Mouse (Mus musculus) midbrain, embryonic 14.5 days (tissue): Measurements from ENCODE around the gene Zmynd8. TPM values are rescaled to one million over a fixed set of nuclear protein-coding genes. Genes with fewer than 3 reads are reported as not detected.

ENCODE experiments used
- ATAC-seq: fragments of 200-750 bp; cut with Nextera tagmentation; 2 replicates; pipeline ENCODE4 v1.8.0; 2017; ENCODE audit warnings: moderate number of reproducible peaks, moderate library complexity; ENCODE audit not compliant: low FRiP score, low TSS enrichment
- DNase-seq: peaks from one replicate; pipeline ENCODE4 v3.0.0-alpha.2; 2015
- H3K27ac ChIP-seq: fragments of 300-500 bp; sonication (generic); replicated peaks from 2 replicates; pipeline ENCODE4 v1.5.1; 2014; ENCODE audit warnings: mild to moderate bottlenecking, low read depth, low read length, moderate library complexity
- H3K27me3 ChIP-seq: fragments of 300-500 bp; sonication (generic); 2 replicates; pipeline ENCODE4 v1.6.1; 2014; ENCODE audit warnings: low read length, control low read depth, mixed read lengths; ENCODE audit not compliant: control insufficient read depth, insufficient read depth
- H3K36me3 ChIP-seq: fragments of 300-500 bp; sonication (generic); 2 replicates; pipeline ENCODE4 v1.6.1; 2014; ENCODE audit warnings: low read length, control low read depth; ENCODE audit not compliant: control insufficient read depth, insufficient read depth
- H3K4me1 ChIP-seq: fragments of 300-500 bp; sonication (generic); 2 replicates; pipeline ENCODE4 v1.6.1; 2014; ENCODE audit warnings: mild to moderate bottlenecking, antibody characterized with exemption, low read length, control low read depth; ENCODE audit not compliant: control insufficient read depth, insufficient read depth
- H3K4me2 ChIP-seq: fragments of 300-500 bp; sonication (generic); 2 replicates; pipeline ENCODE4 v1.6.1; 2014; ENCODE audit warnings: mild to moderate bottlenecking, low read length, moderate library complexity
- H3K4me3 ChIP-seq: fragments of 300-500 bp; sonication (generic); replicated peaks from 2 replicates; pipeline ENCODE4 v1.5.1; 2014; ENCODE audit warnings: low read depth, low read length
- H3K9ac ChIP-seq: fragments of 300-500 bp; sonication (generic); replicated peaks from 2 replicates; pipeline ENCODE4 v1.6.1; 2014; ENCODE audit warnings: mild to moderate bottlenecking, low read length, moderate library complexity
- H3K9me3 ChIP-seq: fragments of 300-500 bp; sonication (generic); 2 replicates; pipeline ENCODE4 v1.6.1; 2016; ENCODE audit warnings: low read length, control low read depth, mixed read lengths; ENCODE audit not compliant: control insufficient read depth
- WGBS: fragments of 180-500 bp; shearing (Covaris S2); extraction: QIAGEN DNeasy Blood & Tissue Kit; methylation state at CpG from one replicate; pipeline ENCODE4 v1.1.7; 2014; 5-methylcytosine and 5-hydroxymethylcytosine counted together
- polyA plus RNA-seq: library from polyadenylated mRNA; unstranded; fragments of >200 nt; fragmentation: Nextera tagmentation; extraction: Ambion mirVana; gene quantifications from 2 replicates; pipeline ENCODE4 v1.2.1, GENCODE M21; 2014

Zmynd8 gene
- polyA plus RNA-seq, 1 experiment from 2014 or later = 64.4 TPM

DNA sequence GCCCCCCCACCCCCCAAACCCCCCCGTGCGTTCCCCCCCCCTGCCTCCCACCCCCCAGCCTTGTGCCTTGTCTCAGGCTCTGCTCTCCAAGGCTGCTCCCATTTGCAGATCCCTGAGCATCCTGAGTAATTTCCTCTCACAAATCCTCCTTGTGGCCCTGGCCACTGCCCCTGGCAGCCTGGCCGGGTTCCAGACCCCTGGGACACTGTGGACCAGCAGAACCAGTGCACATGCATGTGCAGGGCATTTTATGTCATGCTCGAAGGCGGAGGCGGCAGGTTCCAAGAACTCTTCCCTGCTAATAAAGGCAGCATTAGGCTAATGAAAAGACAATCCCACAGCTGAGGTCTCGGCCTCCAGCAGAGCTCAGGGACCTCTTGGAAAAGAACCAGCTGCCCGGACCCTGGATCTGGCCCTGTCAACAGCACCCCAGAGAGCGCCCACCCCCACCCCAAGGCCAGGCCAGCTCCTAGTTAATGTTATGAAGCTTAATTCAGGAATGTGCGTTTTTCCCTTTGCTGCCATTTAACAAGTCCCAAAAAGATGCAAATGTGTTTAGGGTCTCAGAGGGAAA is 129.4 kb downstream of the Zmynd8 start:
- DNase-seq = peak; percentile 61
- Histone ChIP-seq H3K9me3 (no peaks in the 10 kb centered on the region), H3K27ac (peak overlapping the region; percentile 57), H3K27me3 (no peaks in the 10 kb centered on the region), H3K36me3 (no peaks in the 10 kb centered on the region), H3K4me3 (no peak overlapping the region), H3K9ac (peak overlapping the region; percentile 26; the same call in 1 of the 2 replicates), H3K4me1 (peaks cover 6% of the 10 kb centered on the region; the same call in 1 of the 2 replicates), H3K4me2 (no peak overlapping the region)
- peak; percentile 40; the same call in 1 of the 2 replicates for ATAC-seq
- 21% methylated on average over 9 of the region's 10 CpGs for WGBS

DNA sequence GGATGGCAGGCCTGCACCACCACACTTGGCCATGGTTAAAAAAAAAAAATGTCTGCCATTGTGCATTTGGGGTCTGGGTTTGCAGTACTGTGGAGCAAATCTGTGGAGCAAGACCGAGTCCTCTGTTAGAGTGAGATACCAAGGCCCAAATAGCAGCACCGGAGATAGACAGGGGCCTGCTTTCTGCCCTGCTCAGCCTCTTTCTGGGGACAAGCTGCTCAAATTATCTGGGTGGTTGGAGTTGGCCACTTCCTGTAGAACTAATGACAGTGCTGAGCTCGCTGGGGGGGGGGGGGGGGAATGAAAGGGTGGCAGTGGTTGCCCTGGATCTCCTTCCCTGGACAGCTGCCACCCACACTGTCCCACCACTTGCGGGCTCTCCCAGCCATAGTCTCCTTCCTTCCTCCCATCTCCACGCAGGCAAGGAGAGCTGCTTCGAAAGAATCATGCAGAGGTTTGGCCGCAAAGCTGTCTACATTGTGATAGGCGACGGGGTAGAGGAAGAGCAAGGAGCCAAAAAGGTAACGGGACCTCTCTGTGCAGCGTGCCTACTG is 129.9 kb downstream of the Zmynd8 start:
- Histone ChIP-seq H3K36me3 (no peaks in the 10 kb centered on the region), H3K4me2 (no peak overlapping the region), H3K27me3 (no peaks in the 10 kb centered on the region), H3K4me3 (no peak overlapping the region), H3K9ac (no peak overlapping the region), H3K9me3 (no peaks in the 10 kb centered on the region), H3K4me1 (peaks cover 6% of the 10 kb centered on the region; the same call in 1 of the 2 replicates), H3K27ac (peak overlapping the region; percentile 57)
- DNase-seq (no peak), ATAC-seq (no peak)
- 49% methylated on average over 10 of the region's 11 CpGs for WGBS

DNA sequence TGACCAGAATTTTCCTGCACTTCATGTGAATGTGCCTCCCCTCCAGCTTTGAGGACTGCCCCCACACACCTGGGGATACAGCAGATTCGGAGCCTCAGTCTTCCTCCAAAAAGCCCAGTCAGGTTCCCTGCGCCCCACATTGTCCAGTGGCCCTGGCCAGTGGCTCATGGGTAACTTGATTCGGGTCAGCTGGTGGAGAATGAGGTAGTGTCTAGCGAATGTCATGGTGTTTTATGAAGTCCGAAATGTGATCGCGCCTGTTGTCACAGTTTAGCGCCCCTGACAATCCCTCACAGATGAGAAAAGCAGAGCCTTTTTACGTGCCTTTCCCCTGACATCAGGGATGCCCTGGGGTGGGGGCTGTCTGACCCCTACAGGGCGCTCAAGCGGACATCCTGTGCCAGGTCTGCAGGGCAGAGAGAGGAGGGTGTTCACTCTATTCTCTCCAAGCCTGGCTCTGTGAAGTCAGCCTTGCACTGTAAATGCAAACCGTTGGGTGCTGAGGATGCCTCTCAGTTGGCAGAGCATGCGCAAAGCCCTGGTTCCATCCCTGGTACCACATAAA is 139.3 kb downstream of the Zmynd8 start:
- no peaks in the 10 kb centered on the region for H3K9me3 ChIP-seq
- no peak overlapping the region for H3K27ac ChIP-seq
- H3K9ac ChIP-seq = no peak overlapping the region
- H3K27me3 ChIP-seq = no peaks in the 10 kb centered on the region
- no peak overlapping the region for H3K4me3 ChIP-seq
- DNase-seq (no peak), ATAC-seq (no peak)
- H3K4me2 ChIP-seq = no peak overlapping the region
- H3K36me3 ChIP-seq = no peaks in the 10 kb centered on the region
- 76% methylated on average over 13 of the region's 13 CpGs for WGBS
- H3K4me1 ChIP-seq = peaks cover 12% of the 10 kb centered on the region; the same call in 1 of the 2 replicates

DNA sequence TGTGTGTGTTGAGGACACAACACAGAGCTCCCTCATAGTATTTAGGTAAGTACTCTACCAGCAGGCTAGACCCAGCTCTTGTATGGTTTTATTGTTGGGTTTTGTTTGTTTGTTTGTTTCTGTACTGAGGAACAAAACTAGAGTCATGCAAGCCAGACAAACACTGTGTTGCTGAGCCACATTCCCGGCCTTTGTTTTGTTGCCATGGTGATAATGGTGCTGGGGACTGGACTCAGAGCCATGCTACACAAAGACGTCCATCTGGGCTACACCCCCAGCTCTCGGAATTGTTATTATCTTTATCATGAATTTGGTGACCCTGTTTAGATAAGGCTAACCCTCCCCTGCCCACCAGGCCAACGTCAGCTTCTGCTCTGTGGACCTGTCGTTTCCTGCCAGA is 140.3 kb downstream of the Zmynd8 start:
- Histone ChIP-seq H3K9me3 (no peaks in the 10 kb centered on the region), H3K27me3 (no peaks in the 10 kb centered on the region), H3K4me2 (no peak overlapping the region), H3K9ac (no peak overlapping the region), H3K4me1 (peaks cover 12% of the 10 kb centered on the region; the same call in 1 of the 2 replicates), H3K4me3 (no peak overlapping the region), H3K36me3 (no peaks in the 10 kb centered on the region), H3K27ac (no peak overlapping the region)
- WGBS = 14% methylated on average over 5 of the region's 5 CpGs
- 0 out of 2 replicates have a peak, but pooled peaks have one; percentile 17 for ATAC-seq
- DNase-seq = peak; percentile 73

DNA sequence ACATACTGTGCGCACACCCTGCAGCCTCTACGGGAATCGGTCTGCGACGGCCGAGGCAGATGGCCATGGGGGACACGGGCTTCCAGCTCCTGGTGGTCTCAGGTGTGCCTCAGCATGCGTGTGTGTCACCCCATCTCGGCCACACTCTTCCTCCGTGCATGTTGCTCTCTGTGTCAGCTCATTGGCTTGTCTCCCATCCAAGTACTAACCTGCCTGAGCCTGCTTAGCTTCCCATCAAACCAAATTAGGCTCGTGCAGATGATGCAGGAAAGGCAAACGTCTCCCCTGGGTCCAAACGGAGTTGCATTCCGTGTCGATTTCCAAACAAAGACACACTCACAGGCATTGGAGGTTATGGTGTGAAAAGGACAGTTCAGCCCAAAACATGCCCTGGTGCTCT is 141.0 kb downstream of the Zmynd8 start:
- H3K27ac ChIP-seq = no peak overlapping the region
- ATAC-seq (no peak), DNase-seq (peak; percentile 61)
- H3K9me3 ChIP-seq = no peaks in the 10 kb centered on the region
- H3K4me2 ChIP-seq = no peak overlapping the region
- no peaks in the 10 kb centered on the region for H3K27me3 ChIP-seq
- peaks cover 12% of the 10 kb centered on the region; the same call in 1 of the 2 replicates for H3K4me1 ChIP-seq
- H3K9ac ChIP-seq = no peak overlapping the region; the same call in 1 of the 2 replicates
- 51% methylated on average over 15 of the region's 15 CpGs for WGBS
- H3K4me3 ChIP-seq = no peak overlapping the region
- no peaks in the 10 kb centered on the region for H3K36me3 ChIP-seq

DNA sequence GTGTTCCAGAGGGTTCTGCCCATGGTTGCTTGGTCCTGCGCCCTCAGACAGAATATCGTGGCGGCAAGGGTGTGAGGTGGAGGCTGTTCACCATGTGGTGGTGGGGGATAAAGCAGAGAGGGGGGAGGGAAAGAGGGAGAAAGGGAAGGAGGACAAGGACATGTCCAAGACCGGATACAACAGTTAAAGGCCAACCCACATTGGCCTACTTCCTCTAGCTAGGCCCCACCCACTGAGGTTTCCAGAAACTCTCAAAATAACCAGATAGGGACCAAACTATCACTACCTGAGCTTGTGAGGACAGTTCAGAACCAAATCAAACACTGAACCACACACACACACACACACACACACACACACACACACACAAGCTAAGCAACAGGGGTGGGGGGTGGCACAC is 146.1 kb downstream of the Zmynd8 start:
- H3K9ac ChIP-seq = no peak overlapping the region
- H3K4me1 ChIP-seq = peaks cover 2% of the 10 kb centered on the region; the same call in 1 of the 2 replicates
- H3K27me3 ChIP-seq = no peaks in the 10 kb centered on the region
- WGBS = 90% methylated on average over 4 of the region's 4 CpGs
- no peak overlapping the region for H3K27ac ChIP-seq
- no peak overlapping the region for H3K4me3 ChIP-seq
- no peaks in the 10 kb centered on the region for H3K36me3 ChIP-seq
- no peaks in the 10 kb centered on the region for H3K9me3 ChIP-seq
- no peak for DNase-seq
- no peak for ATAC-seq
- no peak overlapping the region for H3K4me2 ChIP-seq

DNA sequence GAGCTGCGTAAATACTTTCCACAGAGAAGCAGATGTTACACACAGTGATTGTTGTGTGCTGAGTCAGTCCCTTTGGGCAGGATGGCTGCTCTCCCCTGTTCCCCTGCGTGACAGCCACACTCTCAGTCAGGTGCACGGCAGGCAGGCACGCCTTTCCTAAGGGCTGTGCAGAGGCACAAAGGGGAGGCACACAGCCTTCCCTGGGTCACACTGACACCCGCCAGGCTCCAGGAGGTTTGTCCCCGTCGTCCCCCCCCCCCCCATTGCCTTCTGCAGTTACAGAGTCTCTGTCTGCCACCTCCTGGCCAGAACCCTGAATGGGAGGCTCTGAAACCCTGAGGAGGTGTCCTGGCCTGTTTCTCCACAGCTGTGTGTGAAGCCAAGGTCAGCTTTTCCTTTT is 147.7 kb downstream of the Zmynd8 start:
- 21% methylated on average over 7 of the region's 7 CpGs for WGBS
- Histone ChIP-seq H3K27ac (no peak overlapping the region), H3K4me2 (no peak overlapping the region), H3K9me3 (no peaks in the 10 kb centered on the region), H3K4me3 (no peak overlapping the region), H3K27me3 (no peaks in the 10 kb centered on the region), H3K4me1 (no peaks in the 10 kb centered on the region; the same call in 1 of the 2 replicates), H3K9ac (no peak overlapping the region), H3K36me3 (no peaks in the 10 kb centered on the region)
- ATAC-seq = no peak
- DNase-seq = peak; percentile 53

DNA sequence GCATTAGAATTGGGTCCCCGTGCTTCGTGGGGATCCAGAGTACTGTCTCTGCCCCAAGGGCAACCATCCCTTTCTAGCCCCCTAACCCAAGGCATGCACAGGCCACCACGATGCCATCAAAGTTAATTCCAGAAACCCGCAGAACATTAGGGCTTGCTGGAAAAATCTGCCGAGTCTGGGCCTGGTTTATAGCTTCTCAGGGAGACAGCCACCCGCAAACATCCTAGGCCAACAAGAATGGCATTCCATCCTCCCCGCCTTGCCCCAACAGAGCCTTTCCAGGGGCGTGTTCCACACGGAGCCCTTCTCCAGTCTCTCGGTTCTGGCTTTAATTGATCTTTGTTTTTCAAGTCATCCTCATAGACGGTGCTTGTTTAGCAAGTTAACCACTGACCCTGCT is 150.4 kb downstream of the Zmynd8 start:
- ATAC-seq = no peak
- WGBS = 16% methylated on average over 11 of the region's 11 CpGs
- Histone ChIP-seq H3K27ac (no peak overlapping the region), H3K36me3 (no peaks in the 10 kb centered on the region), H3K9me3 (no peaks in the 10 kb centered on the region), H3K27me3 (no peaks in the 10 kb centered on the region), H3K4me3 (no peak overlapping the region), H3K4me2 (no peak overlapping the region), H3K9ac (no peak overlapping the region), H3K4me1 (peaks cover 10% of the 10 kb centered on the region; the same call in 1 of the 2 replicates)
- DNase-seq = no peak

DNA sequence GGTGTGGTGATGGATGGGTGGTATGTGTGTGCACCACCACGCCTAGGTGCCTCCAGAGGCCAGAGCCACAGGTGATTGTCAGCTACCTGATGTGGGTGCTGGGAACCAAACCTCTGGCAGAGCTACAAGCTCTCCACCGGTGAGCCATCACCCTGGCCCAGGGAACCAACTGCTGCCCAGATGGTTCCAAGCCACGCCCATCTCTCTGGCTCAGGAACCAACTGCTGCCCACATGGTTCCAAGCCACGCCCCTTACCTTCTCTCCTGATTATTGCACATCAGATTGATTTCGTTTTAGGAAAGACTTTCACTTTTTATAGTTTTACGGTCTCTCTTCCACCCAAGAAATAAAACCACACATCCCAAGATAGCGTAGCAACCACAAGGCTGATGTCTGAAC is 150.8 kb downstream of the Zmynd8 start:
- Histone ChIP-seq H3K4me1 (peaks cover 10% of the 10 kb centered on the region; the same call in 1 of the 2 replicates), H3K27ac (no peak overlapping the region), H3K27me3 (no peaks in the 10 kb centered on the region), H3K9me3 (no peaks in the 10 kb centered on the region), H3K36me3 (no peaks in the 10 kb centered on the region), H3K4me3 (no peak overlapping the region), H3K4me2 (no peak overlapping the region), H3K9ac (no peak overlapping the region)
- DNase-seq (no peak), ATAC-seq (no peak)
- 55% methylated on average over 7 of the region's 7 CpGs for WGBS
